Mouse (Mus musculus) heart, embryonic 14.5 days (tissue): Measurements from ENCODE around the gene Rab42. TPM values are rescaled to one million over a fixed set of nuclear protein-coding genes. Genes with fewer than 3 reads are reported as not detected.
A peak's percentile ranks its signal among the peaks of the same experiment; 100 is the strongest.
"Not testable (repeated sequence)": the region's sequence is repeated elsewhere in the genome, so short reads cannot be mapped to it uniquely, and the experiment has no call there.

Source experiments
- ATAC-seq: fragments of 200-750 bp; cut with Nextera tagmentation; 2 replicates; pipeline ENCODE4 v1.8.0; 2017; ENCODE audit warnings: low read depth, moderate TSS enrichment; ENCODE audit not compliant: insufficient number of reproducible peaks, insufficient read depth, low FRiP score
- H3K27ac ChIP-seq, 2 experiments: fragments of 200-500 bp in 1 of 2; fragments of 300-500 bp in 1 of 2; sonication (generic) in 1 of 2; replicated peaks in 1 of 2; 2 replicates each; pipeline ENCODE4 v1.5.1; 2012 to 2014; ENCODE audit warnings: low read depth in 2 of 2, low read length in 2 of 2, control low read depth in 1 of 2, mild to moderate bottlenecking in 1 of 2, mixed read lengths in 1 of 2; ENCODE audit not compliant: control insufficient read depth in 1 of 2, insufficient read depth in 1 of 2
- H3K27me3 ChIP-seq: fragments of 300-500 bp; sonication (generic); 2 replicates; pipeline ENCODE4 v1.6.1; 2014; ENCODE audit warnings: mild to moderate bottlenecking, low read length, control low read depth; ENCODE audit not compliant: control insufficient read depth, insufficient read depth
- H3K36me3 ChIP-seq: fragments of 300-500 bp; sonication (generic); 2 replicates; pipeline ENCODE4 v1.6.1; 2014; ENCODE audit warnings: mild to moderate bottlenecking, control low read depth, low read length, mixed read lengths; ENCODE audit not compliant: control insufficient read depth, insufficient read depth
- H3K4me1 ChIP-seq, 2 experiments: fragments of 200-500 bp in 1 of 2; fragments of 300-500 bp in 1 of 2; sonication (generic) in 1 of 2; 2 replicates each; pipeline ENCODE4 v1.6.1; 2012 to 2014; ENCODE audit warnings: low read length in 2 of 2, control low read depth in 1 of 2, mixed read lengths in 1 of 2; ENCODE audit not compliant: control insufficient read depth in 2 of 2, insufficient read depth in 2 of 2
- H3K4me2 ChIP-seq: fragments of 300-500 bp; sonication (generic); 2 replicates; pipeline ENCODE4 v1.6.1; 2014; ENCODE audit warnings: mild to moderate bottlenecking, low read length
- H3K4me3 ChIP-seq, 2 experiments: fragments of 200-500 bp in 1 of 2; fragments of 300-500 bp in 1 of 2; sonication (generic) in 1 of 2; 2 replicates each; pipeline ENCODE4 v1.5.1; 2012 to 2014; ENCODE audit warnings: low read length in 2 of 2, mild to moderate bottlenecking in 2 of 2, control low read depth in 1 of 2, low read depth in 1 of 2, moderate library complexity in 1 of 2; ENCODE audit not compliant: control insufficient read depth in 1 of 2, insufficient read depth in 1 of 2
- H3K9ac ChIP-seq: fragments of 300-500 bp; sonication (generic); 2 replicates; pipeline ENCODE4 v1.6.1; 2014; ENCODE audit warnings: mild to moderate bottlenecking, low read length
- H3K9me3 ChIP-seq: fragments of 300-500 bp; sonication (generic); 2 replicates; pipeline ENCODE4 v1.6.1; 2016; ENCODE audit warnings: low read length, control low read depth; ENCODE audit not compliant: control insufficient read depth
- WGBS: fragments of 180-500 bp; shearing (Covaris S2); extraction: QIAGEN DNeasy Blood & Tissue Kit; methylation state at CpG from one replicate; pipeline ENCODE4 v1.1.7; 2014; 5-methylcytosine and 5-hydroxymethylcytosine counted together
- polyA plus RNA-seq: library from polyadenylated mRNA; unstranded; fragments of >200 nt; fragmentation: Nextera tagmentation; extraction: Ambion mirVana; gene quantifications from 2 replicates; pipeline ENCODE4 v1.2.1, GENCODE M21; 2014

Gene Rab42
- polyA plus RNA-seq, 1 experiment from 2014 or later = 1.2 TPM

- H3K9me3 ChIP-seq, H3K27me3 ChIP-seq, ATAC-seq, H3K27ac ChIP-seq, H3K36me3 ChIP-seq: not testable (repeated sequence)
- H3K4me3 ChIP-seq = peak overlapping the region in 1 of 2 experiments; percentile 45; a peak in 3 of 4 replicates
- 39% methylated on average over 6 of the region's 6 CpGs for WGBS
- H3K4me2 ChIP-seq = peak overlapping the region; percentile 66
- peaks cover 9 to 12% of the 10 kb centered on the region in 2 experiments for H3K4me1 ChIP-seq
- peak overlapping the region; percentile 78 for H3K9ac ChIP-seq
Measured at GRCm38 (mm10) chr4:132303484-132303883, 299 bp upstream of the Rab42 start.

- ATAC-seq = no peak
- peak overlapping the region in 1 of 2 experiments; percentile 53; a peak in 2 of 4 replicates for H3K27ac ChIP-seq
- peak overlapping the region; percentile 66 for H3K4me2 ChIP-seq
- H3K27me3 ChIP-seq = no peaks in the 10 kb centered on the region
- H3K36me3 ChIP-seq = no peaks in the 10 kb centered on the region
- H3K4me3 ChIP-seq = peak overlapping the region; percentile 44 to 45
- H3K9ac ChIP-seq = peak overlapping the region; percentile 78
- 65% methylated on average over 16 of the region's 16 CpGs for WGBS
- peaks cover 9 to 12% of the 10 kb centered on the region in 2 experiments for H3K4me1 ChIP-seq
- no peaks in the 10 kb centered on the region for H3K9me3 ChIP-seq
Measured at GRCm38 (mm10) chr4:132301965-132302938, 933 bp downstream of the Rab42 start.

- H3K4me2 ChIP-seq = no peak overlapping the region
- peaks cover 9 to 12% of the 10 kb centered on the region in 2 experiments for H3K4me1 ChIP-seq
- no peaks in the 10 kb centered on the region for H3K27me3 ChIP-seq
- H3K27ac ChIP-seq = peak overlapping the region in 1 of 2 experiments; percentile 37; a peak in 2 of 4 replicates
- H3K9me3 ChIP-seq = no peaks in the 10 kb centered on the region
- 48% methylated on average over 6 of the region's 6 CpGs for WGBS
- H3K36me3 ChIP-seq = no peaks in the 10 kb centered on the region
- H3K9ac ChIP-seq = no peak overlapping the region
- H3K4me3 ChIP-seq = no peak overlapping the region
- ATAC-seq = no peak
Measured at GRCm38 (mm10) chr4:132301486-132301885, 1.7 kb downstream of the Rab42 start.

GRCm38 (mm10) chr4:132299849-132300248 lies 3.3 kb downstream of the Rab42 start:
- WGBS = 88% methylated on average over 1 of the region's 1 CpGs

GRCm38 (mm10) chr4:132295696-132296390 lies 7.3 kb downstream of the Rab42 start:
- 46% methylated on average over 8 of the region's 8 CpGs for WGBS
- no peaks in the 10 kb centered on the region for H3K27me3 ChIP-seq
- no peak overlapping the region for H3K4me2 ChIP-seq
- peaks cover 29% of the 10 kb centered on the region for H3K36me3 ChIP-seq
- no peaks in the 10 kb centered on the region for H3K4me1 ChIP-seq
- no peak overlapping the region for H3K27ac ChIP-seq
- ATAC-seq = no peak
- H3K9ac ChIP-seq = no peak overlapping the region
- H3K9me3 ChIP-seq = peaks cover 4% of the 10 kb centered on the region; the same call in 1 of the 2 replicates
- no peak overlapping the region for H3K4me3 ChIP-seq

More at GRCm38 (mm10) chr4:132299849-132300248, 3.3 kb downstream of the Rab42 start:
- H3K4me1 ChIP-seq = peaks cover 9 to 12% of the 10 kb centered on the region in 2 experiments
- no peak overlapping the region for H3K4me3 ChIP-seq
- no peaks in the 10 kb centered on the region for H3K9me3 ChIP-seq
- ATAC-seq = no peak
- no peak overlapping the region for H3K27ac ChIP-seq
- no peak overlapping the region for H3K4me2 ChIP-seq
- H3K9ac ChIP-seq = no peak overlapping the region
- no peaks in the 10 kb centered on the region for H3K27me3 ChIP-seq
- H3K36me3 ChIP-seq = no peaks in the 10 kb centered on the region

GRCm38 (mm10) chr4:132293682-132294240 lies 9.4 kb downstream of the Rab42 start:
- no peak overlapping the region for H3K4me2 ChIP-seq
- H3K9me3 ChIP-seq = peaks cover 4% of the 10 kb centered on the region; the same call in 1 of the 2 replicates
- H3K27ac ChIP-seq = no peak overlapping the region
- no peak for ATAC-seq
- H3K9ac ChIP-seq = no peak overlapping the region
- no peaks in the 10 kb centered on the region for H3K4me1 ChIP-seq
- H3K27me3 ChIP-seq = no peaks in the 10 kb centered on the region
- 71% methylated on average over 7 of the region's 7 CpGs for WGBS
- H3K4me3 ChIP-seq = no peak overlapping the region
- peaks cover 40% of the 10 kb centered on the region for H3K36me3 ChIP-seq

- H3K4me2 ChIP-seq = no peak overlapping the region
Measured at GRCm38 (mm10) chr4:132292988-132293387, 10.2 kb downstream of the Rab42 start.

More at GRCm38 (mm10) chr4:132292988-132293387, 10.2 kb downstream of the Rab42 start:
- H3K27me3 ChIP-seq = no peaks in the 10 kb centered on the region
- no peak for ATAC-seq
- WGBS = 42% methylated on average over 4 of the region's 4 CpGs
- no peak overlapping the region for H3K27ac ChIP-seq
- no peak overlapping the region for H3K4me3 ChIP-seq
- H3K36me3 ChIP-seq = peaks cover 40% of the 10 kb centered on the region
- no peaks in the 10 kb centered on the region for H3K4me1 ChIP-seq
- H3K9me3 ChIP-seq = peaks cover 4% of the 10 kb centered on the region; the same call in 1 of the 2 replicates
- H3K9ac ChIP-seq = no peak overlapping the region
